Mouse (Mus musculus): Measurements from ENCODE around the gene Kcnk16. TPM values are rescaled to one million over a fixed set of nuclear protein-coding genes. Genes with fewer than 3 reads are reported as not detected.

Kcnk16 gene
- polyA plus RNA-seq, 1 experiment: not detected

DNA sequence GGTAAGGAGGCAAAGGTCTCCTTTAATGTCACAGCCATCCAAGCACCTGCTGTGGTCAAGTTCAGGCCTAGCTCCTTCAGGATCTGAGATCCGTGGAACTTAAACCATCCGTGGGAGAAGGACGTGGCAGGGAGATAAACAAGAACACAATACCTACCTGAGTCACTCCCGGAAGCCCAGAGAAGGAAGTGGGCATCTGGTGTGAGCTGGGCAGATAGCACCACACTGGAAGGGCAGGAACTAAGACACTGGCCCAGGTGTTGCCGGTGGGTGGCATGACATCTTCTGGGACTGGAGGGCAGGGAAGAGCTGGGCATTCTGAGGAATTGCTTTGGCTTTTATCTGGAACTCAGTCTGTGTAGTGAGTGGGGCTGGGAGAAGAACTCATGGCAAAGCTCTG is 45.7 kb downstream of the Kcnk16 start:
- Histone ChIP-seq H3K27me3 (ENCODE audit: control insufficient read depth, insufficient read depth, insufficient read length) (no peaks in the 10 kb centered on the region), H3K4me3 (no peak overlapping the region), H3ac (ENCODE audit: control insufficient read depth, insufficient read length) (no peak overlapping the region), H3K36me3 (ENCODE audit: control insufficient read depth, insufficient read depth) (no peaks in the 10 kb centered on the region), H3K4me2 (ENCODE audit: low read depth) (no peak overlapping the region), H3K79me2 (ENCODE audit: control insufficient read depth, insufficient read depth) (no peaks in the 10 kb centered on the region)
- TF ChIP-seq USF1 (IDR thresholded peaks at IDR 0.05; ENCODE audit: low read depth): no peak
- no peak for TF ChIP-seq MAX (IDR thresholded peaks at IDR 0.05; ENCODE audit: low read depth)
- no peak for TF ChIP-seq CEBPB (IDR thresholded peaks at IDR 0.05; ENCODE audit: insufficient read depth, poor library complexity, severe bottlenecking)
- TF ChIP-seq MYOG (IDR thresholded peaks at IDR 0.05; ENCODE audit: control insufficient read depth in 1 of 3, insufficient read depth in 1 of 3, insufficient read length in 2 of 3, low read depth in 2 of 3): no peak
- no peak for TF ChIP-seq POLR2AphosphoS2 (IDR thresholded peaks at IDR 0.05; ENCODE audit: insufficient read length, low read depth)
- TF ChIP-seq MYOD1 (IDR thresholded peaks at IDR 0.05; ENCODE audit: control insufficient read depth in 1 of 3, insufficient read length in 2 of 3, low read depth in 2 of 3): peak in 1 of 3 experiments; percentile 6

DNA sequence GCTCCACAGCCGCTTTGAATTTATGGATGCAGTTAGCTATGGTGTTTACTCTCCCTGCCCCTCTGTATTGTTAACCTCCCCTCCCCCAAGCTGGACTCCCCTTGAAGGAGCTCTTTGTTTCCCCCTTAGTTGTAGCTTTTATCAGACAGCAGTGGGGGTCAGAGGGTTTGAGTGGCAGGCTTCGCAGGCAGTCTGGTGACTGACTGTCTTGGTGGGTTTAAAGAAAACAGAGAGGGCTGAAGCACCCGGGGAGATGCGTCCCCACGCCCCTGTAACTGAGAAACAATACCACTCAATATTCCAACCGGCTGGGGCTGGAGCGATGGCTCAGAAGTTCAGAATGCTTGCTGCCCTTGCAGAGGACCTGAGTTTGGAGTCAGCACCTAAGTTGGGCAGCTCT is 47.9 kb downstream of the Kcnk16 start:
- H3ac ChIP-seq (ENCODE audit: control insufficient read depth, insufficient read length): no peak overlapping the region
- no peak for TF ChIP-seq MAX (IDR thresholded peaks at IDR 0.05; ENCODE audit: low read depth)
- TF ChIP-seq REST (IDR thresholded peaks at IDR 0.05; ENCODE audit: insufficient read depth, insufficient read length): no peak
- no peak for TF ChIP-seq USF1 (IDR thresholded peaks at IDR 0.05; ENCODE audit: low read depth)
- TF ChIP-seq MYOD1 (IDR thresholded peaks at IDR 0.05; ENCODE audit: control insufficient read depth in 1 of 3, insufficient read length in 2 of 3, low read depth in 2 of 3): no peak
- TF ChIP-seq SRF (IDR thresholded peaks at IDR 0.05; ENCODE audit: control insufficient read depth, insufficient read length, low read depth): no peak
- no peak for TF ChIP-seq E2F4 (IDR thresholded peaks at IDR 0.05; ENCODE audit: insufficient read depth)
- no peak for TF ChIP-seq TCF12 (IDR thresholded peaks at IDR 0.05; ENCODE audit: insufficient read depth, poor library complexity, severe bottlenecking)
- TF ChIP-seq MYOG (IDR thresholded peaks at IDR 0.05; ENCODE audit: control insufficient read depth in 1 of 3, insufficient read depth in 1 of 3, insufficient read length in 2 of 3, low read depth in 2 of 3): no peak
- no peak for TF ChIP-seq POLR2A (IDR thresholded peaks at IDR 0.05; ENCODE audit: insufficient read length, low read depth)
- no peak for TF ChIP-seq POLR2AphosphoS2 (IDR thresholded peaks at IDR 0.05; ENCODE audit: insufficient read length, low read depth)
- TF ChIP-seq CEBPB (IDR thresholded peaks at IDR 0.05; ENCODE audit: insufficient read depth, poor library complexity, severe bottlenecking): no peak
- no peaks in the 10 kb centered on the region for H3K27me3 ChIP-seq (ENCODE audit: control insufficient read depth, insufficient read depth, insufficient read length)
- H3K4me3 ChIP-seq: no peak overlapping the region
- H3K79me2 ChIP-seq (ENCODE audit: control insufficient read depth, insufficient read depth): no peaks in the 10 kb centered on the region
- no peak overlapping the region for H3K4me2 ChIP-seq (ENCODE audit: low read depth)
- H3K36me3 ChIP-seq (ENCODE audit: control insufficient read depth, insufficient read depth): no peaks in the 10 kb centered on the region

DNA sequence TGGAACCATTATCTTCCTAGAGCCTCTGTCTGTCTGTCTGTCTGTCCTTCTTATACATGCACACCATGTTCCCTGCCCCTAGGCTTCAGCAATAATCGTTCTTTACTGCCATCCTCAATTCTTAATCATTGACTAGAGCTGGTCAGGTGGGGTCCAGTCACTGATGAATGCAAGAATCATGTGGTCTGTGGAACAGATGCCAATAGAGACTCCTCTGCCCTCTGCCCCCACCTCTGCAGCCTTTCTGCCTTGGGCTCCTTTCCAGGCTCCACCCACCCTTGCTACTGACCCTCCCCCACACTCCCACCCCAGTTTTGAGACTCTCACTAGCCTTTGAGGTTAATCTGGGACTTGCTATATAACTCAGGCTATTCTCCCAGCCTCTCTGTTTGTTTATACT is 49.1 kb downstream of the Kcnk16 start:
- Histone ChIP-seq H3K4me2 (ENCODE audit: low read depth) (no peak overlapping the region), H3K4me3 (no peak overlapping the region), H3K36me3 (ENCODE audit: control insufficient read depth, insufficient read depth) (no peaks in the 10 kb centered on the region), H3K79me2 (ENCODE audit: control insufficient read depth, insufficient read depth) (no peaks in the 10 kb centered on the region), H3K27me3 (ENCODE audit: control insufficient read depth, insufficient read depth, insufficient read length) (no peaks in the 10 kb centered on the region), H3ac (ENCODE audit: control insufficient read depth, insufficient read length) (no peak overlapping the region)
- TF ChIP-seq TCF3 (IDR thresholded peaks at IDR 0.05; ENCODE audit: insufficient read length, low read depth) (no peak), MAX (IDR thresholded peaks at IDR 0.05; ENCODE audit: low read depth) (no peak), E2F4 (IDR thresholded peaks at IDR 0.05; ENCODE audit: insufficient read depth) (no peak), POLR2AphosphoS2 (IDR thresholded peaks at IDR 0.05; ENCODE audit: insufficient read length, low read depth) (no peak), REST (IDR thresholded peaks at IDR 0.05; ENCODE audit: insufficient read depth, insufficient read length) (no peak), TCF12 (IDR thresholded peaks at IDR 0.05; ENCODE audit: insufficient read depth, poor library complexity, severe bottlenecking) (no peak), USF1 (IDR thresholded peaks at IDR 0.05; ENCODE audit: low read depth) (no peak), MYOG (IDR thresholded peaks at IDR 0.05; ENCODE audit: control insufficient read depth in 1 of 3, insufficient read depth in 1 of 3, insufficient read length in 2 of 3, low read depth in 2 of 3) (no peak), MYOD1 (IDR thresholded peaks at IDR 0.05; ENCODE audit: control insufficient read depth in 1 of 3, insufficient read length in 2 of 3, low read depth in 2 of 3) (no peak), CEBPB (IDR thresholded peaks at IDR 0.05; ENCODE audit: insufficient read depth, poor library complexity, severe bottlenecking) (no peak), POLR2A (IDR thresholded peaks at IDR 0.05; ENCODE audit: insufficient read length, low read depth) (no peak), SRF (IDR thresholded peaks at IDR 0.05; ENCODE audit: control insufficient read depth, insufficient read length, low read depth) (no peak)

DNA sequence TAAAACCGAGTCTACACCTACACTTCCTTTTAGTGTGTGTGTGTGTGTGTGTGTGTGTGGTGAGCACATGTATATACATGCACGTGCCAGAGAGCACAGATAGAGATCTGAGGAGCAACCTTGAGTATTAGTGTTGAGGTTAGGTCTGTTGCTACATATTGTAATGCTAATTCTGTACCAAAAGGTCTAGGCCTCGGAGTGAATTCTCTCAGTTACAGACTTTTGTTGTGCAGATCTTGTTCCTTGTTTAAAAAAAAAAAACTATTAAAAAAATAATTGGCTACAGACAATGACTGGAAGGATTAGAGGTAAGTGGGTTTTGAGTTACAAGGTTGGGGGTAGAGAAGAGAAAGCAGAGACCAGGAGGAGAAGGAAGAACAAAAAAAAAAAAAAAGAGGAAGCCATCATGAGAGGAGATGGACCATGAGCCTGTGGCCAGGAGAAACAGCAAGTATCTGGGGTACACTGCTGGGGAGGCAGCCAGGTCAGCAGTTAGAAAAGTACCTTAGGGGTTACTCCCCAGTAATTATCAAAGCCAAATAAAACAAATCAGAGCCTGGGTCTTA is 51.6 kb downstream of the Kcnk16 start:
- Histone ChIP-seq H3K4me3 (no peak overlapping the region), H3K4me2 (ENCODE audit: low read depth) (no peak overlapping the region), H3K79me2 (ENCODE audit: control insufficient read depth, insufficient read depth) (no peaks in the 10 kb centered on the region), H3ac (ENCODE audit: control insufficient read depth, insufficient read length) (no peak overlapping the region), H3K27me3 (ENCODE audit: control insufficient read depth, insufficient read depth, insufficient read length) (no peaks in the 10 kb centered on the region), H3K36me3 (ENCODE audit: control insufficient read depth, insufficient read depth) (no peaks in the 10 kb centered on the region)
- no peak for TF ChIP-seq USF1 (IDR thresholded peaks at IDR 0.05; ENCODE audit: low read depth)
- TF ChIP-seq MYOG (IDR thresholded peaks at IDR 0.05; ENCODE audit: control insufficient read depth in 1 of 3, insufficient read depth in 1 of 3, insufficient read length in 2 of 3, low read depth in 2 of 3): no peak
- no peak for TF ChIP-seq SRF (IDR thresholded peaks at IDR 0.05; ENCODE audit: control insufficient read depth, insufficient read length, low read depth)
- no peak for TF ChIP-seq TCF12 (IDR thresholded peaks at IDR 0.05; ENCODE audit: insufficient read depth, poor library complexity, severe bottlenecking)
- no peak for TF ChIP-seq CEBPB (IDR thresholded peaks at IDR 0.05; ENCODE audit: insufficient read depth, poor library complexity, severe bottlenecking)
- TF ChIP-seq POLR2AphosphoS2 (IDR thresholded peaks at IDR 0.05; ENCODE audit: insufficient read length, low read depth): no peak
- TF ChIP-seq MAX (IDR thresholded peaks at IDR 0.05; ENCODE audit: low read depth): no peak
- TF ChIP-seq POLR2A (IDR thresholded peaks at IDR 0.05; ENCODE audit: insufficient read length, low read depth): no peak
- no peak for TF ChIP-seq REST (IDR thresholded peaks at IDR 0.05; ENCODE audit: insufficient read depth, insufficient read length)
- TF ChIP-seq MYOD1 (IDR thresholded peaks at IDR 0.05; ENCODE audit: control insufficient read depth in 1 of 3, insufficient read length in 2 of 3, low read depth in 2 of 3): no peak
- no peak for TF ChIP-seq E2F4 (IDR thresholded peaks at IDR 0.05; ENCODE audit: insufficient read depth)
- TF ChIP-seq TCF3 (IDR thresholded peaks at IDR 0.05; ENCODE audit: insufficient read length, low read depth): no peak

All from myocyte (in vitro differentiated cells).